Mouse (Mus musculus) cerebellum, adult 2 months (tissue): ENCODE measurements at regions not wholly inside any gene's neighbourhood (a gene's known extent, or its start where the extent isn't known, plus 50 kb on each side); places are given as distances from the start of the nearest gene placed in this dataset.

Experiments used
- CTCF ChIP-seq: fragments of 200-500 bp; IDR thresholded peaks from 2 replicates; pipeline ENCODE4 v1.5.1; 2011; ENCODE audit warnings: low read depth, mild to moderate bottlenecking, control low read depth, low read length, moderate library complexity, borderline replicate concordance; ENCODE audit not compliant: insufficient read depth
- POLR2A ChIP-seq: fragments of 200-500 bp; IDR thresholded peaks from 2 replicates; pipeline ENCODE4 v1.6.1; 2011; ENCODE audit warnings: low read length, control low read depth, borderline replicate concordance; ENCODE audit not compliant: insufficient read depth

DNA sequence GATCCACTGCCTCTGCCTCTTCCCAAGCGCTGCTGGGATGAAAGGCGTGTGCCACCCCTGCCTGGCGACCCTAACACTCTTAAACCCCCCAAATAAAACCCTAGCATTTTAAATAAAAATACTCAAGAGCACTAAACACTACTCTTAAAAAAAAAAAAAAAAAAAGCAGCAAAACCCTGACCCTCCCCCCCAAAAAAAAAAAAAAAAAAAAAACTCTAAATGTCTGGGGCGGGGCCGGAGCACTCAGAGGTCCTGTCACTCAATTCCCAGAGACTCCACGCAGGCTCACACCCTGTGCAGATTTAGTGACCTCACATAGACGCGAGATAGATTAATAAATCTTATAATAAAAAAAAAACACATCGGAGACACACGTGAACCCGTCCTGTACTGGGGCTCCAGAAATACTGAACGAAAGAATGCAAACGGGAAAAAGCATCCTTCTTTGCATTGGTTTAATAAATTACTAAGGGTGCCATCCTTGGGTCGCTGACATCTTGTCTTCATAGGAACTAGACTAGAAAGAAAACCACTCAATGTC lies 2591.1 kb downstream of the Gm37988 start:
- TF ChIP-seq CTCF, result no peak
- no peak for TF ChIP-seq POLR2A
